Mouse (Mus musculus) testis, postnatal 10 days (tissue): ENCODE data around the gene Col11a2.
"Not testable (repeated sequence)": the region's sequence is repeated elsewhere in the genome, so short reads cannot be mapped to it uniquely, and the experiment has no call there.

Experiments used
- DNase-seq: peaks from one replicate; pipeline ENCODE4 v3.0.0; 2021; ENCODE audit warnings: low spot score

The Col11a2 gene

DNA sequence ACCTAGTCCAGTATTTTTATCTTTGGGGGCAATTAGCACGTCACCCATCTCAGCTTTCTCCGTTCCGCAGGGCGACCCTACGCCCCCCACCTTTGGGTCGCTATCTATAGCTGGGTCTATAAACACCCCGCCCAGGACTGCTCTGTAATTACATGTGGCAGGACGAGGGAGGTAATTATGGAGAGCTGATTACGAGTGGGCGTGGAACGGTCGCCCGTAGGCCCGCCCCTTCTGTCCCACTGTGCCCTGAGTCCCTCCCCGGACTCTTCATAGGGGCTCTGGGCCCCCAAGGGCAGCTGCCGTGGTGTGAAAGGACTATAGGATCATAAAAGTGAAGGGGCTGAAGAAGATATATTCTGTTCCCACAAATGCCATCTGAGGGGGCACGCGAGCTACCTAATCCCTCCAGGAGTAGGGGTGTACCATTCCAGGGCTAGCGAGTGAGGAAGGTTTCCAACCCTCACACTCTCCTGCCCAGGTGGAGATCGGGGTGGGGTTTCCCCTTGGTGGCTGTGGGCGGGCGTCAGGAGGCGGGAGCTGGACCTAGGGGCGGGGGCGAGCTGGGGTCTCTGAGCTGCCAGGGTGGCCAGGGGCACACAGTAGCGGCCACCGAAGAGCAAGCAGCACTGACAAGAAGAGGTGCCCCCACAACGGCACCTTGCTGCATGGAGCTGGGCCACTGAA is at the start of gene Col11a2:
Gene Col11a2 (plus strand): TSS at position 560 of the 684 bp plus-strand sequence.
- no peak for DNase-seq

DNA sequence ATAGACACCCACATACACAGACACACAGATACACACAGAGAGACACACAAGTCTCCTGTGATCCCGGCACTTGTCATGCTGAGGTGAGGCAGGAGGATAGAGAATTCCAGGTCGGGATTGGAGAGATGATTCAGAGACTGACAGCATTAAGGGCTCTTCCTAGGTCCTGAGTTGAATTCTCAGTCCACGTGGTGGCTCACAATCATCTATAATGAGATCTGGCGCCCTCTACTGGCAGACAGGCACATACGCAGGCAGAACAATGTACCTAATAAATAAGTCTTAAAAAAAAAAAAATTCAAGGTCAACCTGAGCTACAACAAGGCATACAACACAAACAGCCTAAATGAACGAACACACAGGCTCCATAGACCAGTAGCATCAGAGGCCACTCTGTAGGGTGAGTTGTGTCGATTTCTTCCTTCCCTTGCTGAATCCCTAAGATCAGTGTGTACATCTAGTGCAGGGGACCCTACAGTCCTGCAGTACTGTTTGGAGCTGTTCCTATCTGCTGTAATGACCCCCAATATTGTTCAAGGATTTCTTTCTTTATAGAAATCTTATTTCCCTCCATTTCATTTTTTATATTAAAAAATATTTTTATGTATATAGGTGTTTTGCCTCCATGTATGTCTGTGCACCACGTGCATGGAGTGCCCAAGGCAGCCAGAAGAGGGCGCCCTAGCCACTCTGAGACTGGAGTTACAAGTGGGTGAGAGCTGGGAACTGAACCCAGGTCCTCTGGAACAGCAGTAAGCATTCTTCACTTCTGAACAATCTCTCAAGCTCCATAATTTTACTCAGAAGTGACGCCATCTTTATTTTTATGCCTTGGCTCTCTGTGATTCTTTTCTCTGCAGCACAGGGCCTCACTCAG is 47.2 kb upstream of the Col11a2 start:
- DNase-seq = peak; percentile 81

DNA sequence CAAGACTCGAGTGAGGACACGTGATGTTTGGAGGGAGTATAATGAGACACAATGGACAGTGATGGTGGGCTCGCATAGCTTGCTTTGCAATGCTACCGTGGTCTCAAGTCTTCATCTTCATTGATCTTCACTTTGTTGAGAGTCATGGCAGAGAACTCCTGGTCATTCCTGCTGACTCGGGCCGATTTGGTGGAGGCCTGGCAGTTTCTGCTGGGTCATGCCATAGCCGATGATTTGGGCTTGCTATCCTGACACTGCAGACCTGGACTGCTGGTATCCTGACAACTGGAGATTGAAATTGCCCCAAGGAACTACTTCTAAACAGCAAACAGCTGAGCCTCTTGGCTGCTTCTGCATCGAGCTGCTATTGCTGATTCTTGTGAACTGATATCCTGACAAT is 44.3 kb upstream of the Col11a2 start:
- DNase-seq = no peak

DNA sequence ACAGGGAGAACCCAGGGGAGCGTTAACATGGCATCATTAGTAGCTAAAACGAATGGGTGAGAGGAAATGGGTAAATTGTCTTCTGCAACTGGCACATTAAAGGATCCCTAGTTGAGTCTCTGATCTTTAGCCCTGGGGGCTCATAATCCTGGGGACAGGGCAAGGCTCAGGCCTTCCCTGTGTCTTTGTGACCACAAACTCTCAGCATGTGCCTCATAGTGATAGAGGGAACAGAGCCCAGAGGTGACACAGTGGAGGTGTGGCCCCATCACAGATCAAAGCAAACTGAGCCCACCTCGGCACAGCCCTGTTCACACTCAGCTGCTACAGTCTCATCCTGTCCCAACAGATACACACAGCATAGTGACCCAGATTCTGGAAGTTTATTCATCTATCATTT is 43.6 kb upstream of the Col11a2 start:
- no peak for DNase-seq

DNA sequence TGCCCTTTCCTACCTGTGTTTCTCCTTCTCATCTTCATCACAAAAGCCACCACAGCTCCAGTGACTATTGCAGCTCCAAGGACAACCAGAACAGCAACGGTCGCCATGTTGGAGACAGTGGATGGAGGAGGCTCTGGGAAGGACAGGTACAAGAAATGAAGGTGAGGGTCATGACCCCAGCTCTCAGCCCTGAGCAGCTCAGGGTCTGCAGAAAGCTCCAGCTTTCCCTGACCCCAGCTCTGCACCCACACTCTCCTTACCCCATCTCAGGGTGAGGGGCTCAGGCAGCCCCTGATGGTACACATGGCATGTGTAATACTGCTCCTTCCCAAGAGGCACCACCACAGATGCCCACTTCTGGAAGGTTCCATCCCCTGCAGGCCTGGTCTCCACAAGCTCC is 42.2 kb upstream of the Col11a2 start:
- not testable (repeated sequence) for DNase-seq

DNA sequence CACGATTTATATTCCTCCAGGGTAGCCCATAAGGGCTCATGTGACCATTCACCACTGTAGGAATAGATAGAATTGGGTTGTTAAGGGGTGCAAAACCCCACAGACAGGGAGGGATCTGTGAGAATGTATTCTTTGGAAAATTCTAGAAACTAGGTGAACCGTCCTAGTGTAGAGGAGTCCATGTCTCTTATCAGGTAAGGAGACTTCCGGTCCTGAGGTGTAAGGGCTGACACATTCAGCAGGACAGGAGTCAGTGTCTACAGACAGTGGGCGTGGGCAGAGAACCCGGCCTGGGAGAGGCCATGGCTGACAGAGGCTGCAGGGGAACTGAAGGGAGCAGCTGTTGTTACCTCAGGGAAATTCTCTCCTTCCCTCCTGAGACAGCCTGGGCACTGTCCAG is 40.5 kb upstream of the Col11a2 start:
- DNase-seq = not testable (repeated sequence)

DNA sequence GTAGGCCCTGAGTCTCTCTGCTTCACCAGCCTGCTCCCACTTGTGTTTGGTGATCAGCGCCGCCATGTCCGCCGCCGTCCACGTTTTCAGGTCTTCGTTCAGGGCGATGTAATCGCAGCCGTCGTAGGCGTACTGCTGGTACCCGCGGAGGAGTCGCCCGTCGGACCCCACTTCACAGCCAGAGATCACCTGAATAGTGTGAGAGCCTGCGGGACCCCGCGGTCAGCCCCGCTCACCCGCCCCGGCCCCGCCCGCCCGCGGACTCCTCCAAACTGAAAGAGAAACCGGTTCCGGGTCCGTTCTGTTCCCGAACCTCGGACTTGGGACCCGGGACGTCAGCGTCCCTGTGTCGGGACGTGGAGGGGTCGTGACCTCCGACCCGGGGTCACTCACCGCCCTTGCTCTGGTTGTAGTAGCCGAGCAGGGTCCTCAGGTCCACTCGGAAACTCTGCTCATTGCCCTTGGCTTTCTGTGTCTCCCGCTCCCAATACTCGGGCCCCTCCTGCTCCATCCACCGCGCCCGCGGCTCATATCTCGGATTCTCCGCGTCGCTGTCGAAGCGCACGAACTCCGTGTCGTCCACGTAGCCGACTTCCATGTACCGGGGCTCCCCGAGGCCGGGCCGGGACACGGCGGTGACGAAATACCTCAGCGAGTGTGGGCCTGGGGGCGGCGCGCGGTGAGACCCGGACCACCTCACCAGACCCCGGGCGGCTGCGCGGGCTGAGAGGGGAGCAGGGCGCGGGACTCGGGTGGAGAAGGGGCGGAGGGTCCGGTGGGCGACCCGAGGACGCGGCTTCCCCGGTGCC is 39.7 kb upstream of the Col11a2 start:
- peak; percentile 60 for DNase-seq

DNA sequence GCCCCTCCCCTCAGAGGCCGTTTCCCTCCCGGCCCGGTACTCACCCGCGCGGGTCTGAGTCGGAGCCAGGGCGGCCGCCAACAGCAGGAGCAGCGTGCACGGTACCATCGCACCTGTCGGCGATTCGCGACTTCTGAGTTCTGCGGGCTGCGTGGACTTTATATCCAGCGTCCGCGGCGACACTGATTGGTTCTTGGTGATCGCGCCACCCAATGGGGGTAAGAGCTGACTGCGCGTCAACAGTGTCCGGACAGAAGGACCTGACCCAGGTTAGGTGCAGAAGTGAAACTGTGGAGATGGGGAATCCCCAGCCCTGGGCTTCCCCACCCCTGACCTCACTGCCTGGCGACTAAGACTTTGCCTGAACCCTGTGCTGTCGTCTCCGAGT is 39.1 kb upstream of the Col11a2 start, which contains the start of gene H2-K1:
Gene H2-K1 (minus strand): TSS at position 198 of the 388 bp plus-strand sequence.
- DNase-seq = peak; percentile 87

DNA sequence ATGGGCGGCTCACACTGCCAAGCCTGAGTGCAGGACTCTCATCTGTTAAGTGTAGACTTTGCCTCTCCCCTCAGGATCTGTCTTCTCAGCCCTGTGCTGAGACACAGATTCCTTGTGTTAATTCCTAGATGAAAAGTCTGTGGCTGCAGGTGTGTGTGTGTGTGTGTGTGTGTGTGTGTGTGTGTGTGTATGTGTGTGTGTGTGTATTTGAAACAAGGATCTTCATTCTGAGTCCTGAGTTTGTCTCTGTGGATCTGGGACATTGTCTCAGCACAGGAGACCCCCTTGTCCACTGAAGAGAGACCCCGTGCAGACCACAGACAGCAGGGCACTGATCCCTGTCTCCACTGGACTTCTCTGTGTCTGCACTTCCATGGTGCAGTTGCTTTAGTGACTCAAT is 38.4 kb upstream of the Col11a2 start:
- DNase-seq = not testable (repeated sequence)

DNA sequence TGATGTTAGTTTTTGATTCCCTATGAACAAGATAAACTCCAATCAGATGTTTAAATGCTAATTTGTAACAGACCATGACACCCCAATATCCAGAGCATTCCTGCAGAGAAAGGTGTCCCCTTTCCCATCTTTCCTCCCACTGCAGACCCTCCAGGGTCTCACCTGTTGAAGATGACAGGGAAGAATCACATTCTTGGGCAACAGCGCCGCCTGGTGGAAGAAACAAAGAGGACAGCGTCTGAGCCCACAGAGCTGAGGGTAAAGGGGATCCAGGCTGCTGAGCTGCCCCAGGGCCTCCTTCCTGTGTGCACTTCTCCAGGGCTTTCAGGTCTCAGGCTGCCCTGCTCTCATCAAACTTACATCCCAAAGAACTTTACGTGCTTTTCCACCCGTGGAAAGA is 35.8 kb upstream of the Col11a2 start:
- no peak for DNase-seq

DNA sequence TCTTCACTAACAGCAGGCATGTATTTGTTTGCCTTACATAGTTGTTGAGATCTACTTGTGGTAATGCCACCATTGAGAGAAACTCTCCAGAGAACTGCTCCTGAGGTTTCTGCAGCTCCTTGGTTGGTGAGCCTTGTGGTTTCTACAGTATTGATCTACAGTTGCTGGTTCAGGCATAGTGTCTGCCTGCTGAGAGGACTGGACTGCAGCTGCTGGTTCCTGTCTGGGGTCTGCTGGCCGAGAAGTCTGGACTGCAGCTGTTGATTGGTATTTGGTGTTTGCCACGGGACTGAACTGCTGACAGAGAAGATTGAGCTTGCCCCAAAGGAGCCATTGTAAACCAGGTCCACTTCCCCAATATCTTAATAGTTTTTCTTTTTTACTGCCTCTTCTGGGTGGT is 32.7 kb upstream of the Col11a2 start:
- no peak for DNase-seq

DNA sequence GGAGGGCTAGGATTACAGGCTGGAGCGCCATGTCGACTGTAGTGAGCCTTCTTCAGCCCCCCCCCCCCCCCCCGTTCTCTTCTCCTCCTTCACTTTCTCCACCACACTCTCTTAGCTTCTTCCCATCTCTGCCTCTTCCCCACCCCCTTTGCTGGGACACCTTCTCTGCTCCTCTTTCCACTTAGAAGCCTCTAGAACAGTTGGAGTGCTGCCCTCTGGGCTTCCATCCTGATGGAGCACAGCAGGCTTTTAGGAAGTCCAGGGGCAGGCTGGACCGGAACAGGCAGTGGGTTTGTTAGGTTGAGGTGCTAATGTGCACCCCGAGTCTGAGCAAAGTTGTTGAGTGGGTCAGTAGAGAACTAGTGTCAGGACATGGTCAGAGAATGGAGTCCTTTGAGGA is 29.1 kb upstream of the Col11a2 start:
- no peak for DNase-seq

DNA sequence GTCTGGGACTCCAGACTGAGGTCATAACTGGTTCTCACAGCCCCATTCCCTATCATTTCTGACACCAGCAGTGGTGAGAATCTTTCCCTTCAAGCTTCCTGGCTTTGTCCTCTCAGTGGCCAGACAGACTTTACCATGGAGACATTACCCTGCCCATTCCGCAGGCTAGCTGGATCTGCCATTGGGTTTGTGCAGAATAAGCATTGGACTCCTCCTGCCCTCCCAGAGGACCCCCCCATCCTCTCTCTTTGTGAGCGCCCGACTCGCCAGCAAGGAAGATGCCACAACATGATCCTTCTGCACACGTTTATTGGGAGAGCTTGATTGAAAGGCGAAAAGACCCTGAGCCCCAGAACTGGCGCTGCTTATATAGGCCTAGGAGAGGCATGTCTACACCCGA is 25.8 kb upstream of the Col11a2 start:
- DNase-seq = no peak

DNA sequence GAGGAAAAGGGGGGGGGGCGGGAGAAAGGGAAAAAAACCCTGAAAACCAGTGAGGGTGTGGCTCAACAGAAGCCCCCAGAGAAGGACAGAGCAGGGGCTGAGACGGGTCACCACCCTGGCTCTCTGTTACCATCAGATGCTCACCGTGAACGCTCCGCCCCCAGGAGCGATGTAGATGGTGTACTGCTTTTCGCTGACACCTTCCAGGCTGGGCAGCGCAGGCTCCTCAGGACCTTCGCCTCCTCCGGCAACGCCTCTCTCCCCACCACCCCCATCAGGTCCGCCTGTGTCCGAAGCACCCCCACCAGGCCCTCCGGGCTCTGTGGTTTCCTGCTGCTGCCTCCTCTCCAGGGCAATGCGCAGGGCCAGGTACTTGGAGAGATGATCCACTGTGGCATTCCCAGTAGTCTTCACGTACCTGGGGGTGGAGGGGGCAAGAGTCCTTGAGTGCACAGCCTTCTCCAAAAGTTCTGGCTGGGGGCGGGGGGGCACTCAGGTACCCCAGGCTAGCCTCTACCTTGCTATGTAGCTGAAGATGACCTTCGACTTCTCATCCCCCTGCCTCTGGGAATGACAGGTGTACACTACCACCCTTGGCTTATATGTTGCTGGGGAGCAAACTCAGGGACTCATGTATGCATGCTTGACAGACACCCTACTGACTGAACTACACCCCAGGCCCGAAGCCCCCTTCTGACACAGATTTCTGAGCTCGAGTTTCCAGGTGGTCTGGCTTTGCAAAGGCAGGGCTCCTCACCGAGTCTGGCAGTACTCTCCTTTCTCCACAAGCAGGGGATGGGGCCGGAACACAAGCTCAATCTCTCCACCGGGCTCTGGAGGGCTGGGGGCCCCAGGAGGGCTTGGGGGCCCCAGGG is 17.5 kb upstream of the Col11a2 start:
- peak; percentile 67 for DNase-seq

DNA sequence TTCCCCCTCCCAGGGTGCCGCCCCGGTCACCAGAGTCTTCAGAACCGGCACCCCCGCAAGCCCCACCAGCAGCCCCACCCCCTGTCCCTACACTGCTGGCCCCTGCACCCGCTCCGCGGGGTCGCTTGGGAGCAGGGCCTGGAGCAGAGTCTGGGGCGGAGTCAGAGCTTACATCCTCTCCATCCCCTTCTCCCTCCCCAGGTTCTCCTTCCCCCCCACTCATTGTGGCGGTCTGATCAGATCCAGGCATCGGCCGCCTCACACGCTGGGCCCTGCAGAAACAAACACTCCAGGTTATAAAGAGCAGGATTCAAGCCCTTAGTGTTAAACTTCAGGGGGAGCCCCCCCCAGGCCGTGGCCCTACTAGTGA is 16.8 kb upstream of the Col11a2 start:
- peak; percentile 50 for DNase-seq

DNA sequence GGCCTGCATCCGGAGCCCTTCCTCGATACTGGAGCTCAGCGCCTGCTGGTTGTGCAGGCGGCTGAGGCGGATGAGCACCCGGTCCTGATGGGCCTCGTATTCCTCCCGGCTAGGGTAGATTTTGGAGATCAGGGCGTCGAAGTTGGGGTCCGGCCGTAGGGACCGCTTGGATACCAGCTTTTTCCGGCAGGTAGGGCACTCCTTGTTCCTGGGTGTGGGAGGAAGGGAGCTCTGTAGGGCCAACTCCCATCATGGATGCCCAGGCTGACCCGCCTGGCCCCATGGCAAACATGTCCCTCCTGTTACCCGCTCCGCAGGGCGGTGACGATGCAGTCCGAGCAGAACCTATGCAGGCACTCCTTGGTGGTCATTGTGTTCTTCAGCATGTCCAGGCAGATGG is 16.2 kb upstream of the Col11a2 start:
- peak; percentile 48 for DNase-seq

DNA sequence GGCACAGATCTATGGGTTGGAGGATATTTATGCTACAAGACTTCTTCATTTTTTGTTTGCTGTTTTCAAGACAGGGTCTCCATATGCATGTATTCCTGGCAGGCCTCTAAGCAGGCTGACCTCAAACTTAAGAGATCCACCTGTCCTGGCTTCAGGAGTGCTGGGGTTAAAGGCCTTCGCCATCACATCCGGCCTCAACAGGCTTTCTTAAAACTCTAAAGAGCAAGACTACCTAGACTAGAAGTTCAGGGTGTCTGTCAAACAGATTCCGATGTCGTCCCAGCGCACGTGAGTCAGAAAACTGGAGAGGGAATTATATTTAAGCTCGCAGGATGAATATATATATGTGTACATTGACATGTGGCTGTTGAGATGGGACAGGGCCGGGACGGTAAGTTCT is 15.6 kb upstream of the Col11a2 start:
- peak; percentile 36 for DNase-seq

DNA sequence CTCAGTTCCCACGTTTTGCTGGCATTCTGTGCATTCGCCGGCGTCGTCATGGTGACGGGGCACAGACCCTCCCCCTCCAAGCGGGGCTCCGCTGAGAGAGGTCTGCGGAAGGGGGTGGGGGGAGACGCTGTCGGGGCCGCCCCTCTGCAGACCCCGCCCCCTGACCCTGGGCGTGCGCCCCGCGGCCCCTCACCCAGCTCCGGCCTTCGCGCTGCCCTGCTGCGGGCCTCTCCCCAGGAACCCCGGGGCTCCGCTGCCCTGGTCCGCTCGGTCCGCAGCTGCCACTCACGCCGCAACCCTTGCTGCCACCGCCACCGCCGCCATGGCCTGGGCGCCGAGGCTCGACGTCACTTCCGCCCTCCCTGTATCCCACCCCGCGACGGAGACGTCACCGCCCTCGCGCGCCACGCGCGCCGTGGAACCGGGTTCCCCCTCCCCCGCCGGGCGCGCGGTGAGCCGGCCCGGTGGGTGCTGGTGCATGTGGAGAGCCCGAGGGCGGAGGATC is 14.9 kb upstream of the Col11a2 start, which contains the start of gene Ring1:
Gene Ring1 (minus strand): TSS at position 364 of the 505 bp plus-strand sequence.
- peak; percentile 91 for DNase-seq

DNA sequence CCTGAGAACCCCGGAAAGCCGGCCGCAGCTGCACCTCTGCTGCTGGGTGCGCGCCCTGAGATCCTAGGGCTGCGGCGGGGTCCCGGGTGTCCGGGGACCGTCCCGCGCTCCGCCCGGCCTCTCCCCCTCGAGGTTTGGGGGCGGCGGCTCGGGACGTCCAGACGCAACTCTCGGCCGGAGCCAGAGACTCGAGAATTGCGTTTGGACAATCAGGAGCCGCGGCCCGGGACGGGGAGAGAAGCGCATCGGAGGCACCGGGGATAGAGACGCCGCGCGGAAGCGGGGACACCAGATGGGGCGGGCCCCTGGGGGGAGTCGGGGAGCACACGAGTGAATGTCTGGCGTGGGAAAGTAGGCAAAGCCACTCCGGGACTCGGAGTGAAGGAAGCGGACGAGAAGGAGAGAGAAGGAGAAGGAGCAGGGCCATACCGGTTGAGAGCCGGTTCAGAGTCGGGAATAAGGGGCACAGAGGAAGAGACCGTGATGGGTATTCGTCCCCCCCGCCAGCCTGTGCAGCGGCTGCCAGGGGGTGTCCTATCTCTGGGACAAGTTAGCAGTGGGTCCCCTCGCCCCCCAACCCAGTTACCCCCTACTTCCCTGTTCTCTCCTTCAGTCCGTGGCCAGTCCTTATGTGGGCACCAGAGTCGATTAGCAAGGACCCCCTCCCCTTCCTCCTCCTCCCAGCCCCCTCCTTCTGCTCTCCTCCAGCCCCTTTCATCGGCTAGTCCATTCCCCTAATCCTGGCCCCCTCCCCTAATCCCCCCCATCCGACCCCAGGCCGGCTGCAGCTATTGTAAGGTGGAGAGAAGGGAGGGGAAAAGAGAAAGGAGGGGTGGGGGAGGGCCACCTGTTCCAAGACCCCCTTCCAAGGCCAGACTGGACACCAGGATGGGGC is 14.1 kb upstream of the Col11a2 start:
- peak; percentile 79 for DNase-seq

DNA sequence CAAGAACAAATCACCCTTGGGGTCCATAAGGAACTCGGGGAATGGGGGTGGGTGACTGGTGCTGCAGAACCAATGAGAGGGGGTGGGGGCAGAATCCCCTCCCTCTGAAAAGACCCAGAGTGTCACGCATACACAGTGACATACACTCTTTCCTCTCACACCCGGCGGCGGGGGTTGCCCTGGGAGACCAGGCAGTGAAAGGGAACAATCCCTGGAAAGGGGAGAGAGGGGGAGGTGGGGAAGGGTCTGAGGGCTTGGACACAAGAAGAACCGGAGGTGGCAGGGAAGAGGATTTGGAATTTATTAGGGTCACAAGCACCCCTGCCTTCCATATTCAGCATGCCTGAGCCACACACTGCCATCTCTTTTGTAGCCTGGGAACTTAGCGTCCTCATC is 13.5 kb upstream of the Col11a2 start:
- peak; percentile 49 for DNase-seq
